Mouse (Mus musculus) urinary bladder, adult 18-20 months (tissue): ENCODE data around the gene Tecr.
"Not testable (repeated sequence)": the region's sequence is repeated elsewhere in the genome, so short reads cannot be mapped to it uniquely, and the experiment has no call there.

ENCODE experiments used
- DNase-seq, 2 experiments: peaks; one replicate each; pipeline ENCODE4 v3.0.0; 2022; ENCODE audit warnings: low spot score in 2 of 2, mixed read lengths in 2 of 2

The Tecr gene

GRCm38 (mm10) chr8:83582226-83582625, 25.5 kb downstream of the Tecr start:
- DNase-seq: no peak

GRCm38 (mm10) chr8:83580826-83581225, 26.9 kb downstream of the Tecr start:
- no peak for DNase-seq

- DNase-seq: no peak
These were observed 28.1 kb downstream of the Tecr start for GRCm38 (mm10) chr8:83579676-83580075.

GRCm38 (mm10) chr8:83578131-83579055, 29.4 kb downstream of the Tecr start:
- peak in 1 of 2 experiments; percentile 4 for DNase-seq

- peak in 1 of 2 experiments; percentile 1 for DNase-seq
These were observed 30.4 kb downstream of the Tecr start for GRCm38 (mm10) chr8:83577384-83577791.

- no peak for DNase-seq
These were observed 30.9 kb downstream of the Tecr start for GRCm38 (mm10) chr8:83576921-83577320.

- DNase-seq: no peak
These were observed 31.3 kb downstream of the Tecr start for GRCm38 (mm10) chr8:83576516-83576895.

- DNase-seq: peak in 1 of 2 experiments; percentile 0
These were observed 31.9 kb downstream of the Tecr start for GRCm38 (mm10) chr8:83575561-83576515.

GRCm38 (mm10) chr8:83574631-83575315, 33.0 kb downstream of the Tecr start:
- no peak for DNase-seq

GRCm38 (mm10) chr8:83573140-83573875, 34.5 kb downstream of the Tecr start:
- DNase-seq: peak in 1 of 2 experiments; percentile 8

GRCm38 (mm10) chr8:83572246-83572812, 35.4 kb downstream of the Tecr start:
- no peak for DNase-seq

- DNase-seq: no peak
These were observed 36.0 kb downstream of the Tecr start for GRCm38 (mm10) chr8:83571791-83572190.

- DNase-seq: not testable (repeated sequence)
These were observed 36.8 kb downstream of the Tecr start for GRCm38 (mm10) chr8:83571001-83571340.

- no peak for DNase-seq
These were observed 37.3 kb downstream of the Tecr start for GRCm38 (mm10) chr8:83570272-83571000.

GRCm38 (mm10) chr8:83569165-83569564, 38.6 kb downstream of the Tecr start:
- no peak for DNase-seq

GRCm38 (mm10) chr8:83568755-83569154, 39.0 kb downstream of the Tecr start:
- DNase-seq: no peak

- no peak for DNase-seq
These were observed 39.6 kb downstream of the Tecr start for GRCm38 (mm10) chr8:83568128-83568527.

GRCm38 (mm10) chr8:83567668-83568067, 40.1 kb downstream of the Tecr start:
- no peak for DNase-seq

- DNase-seq: peak; percentile 93 to 97
These were observed 41.0 kb downstream of the Tecr start, which contains the start of gene Ndufb7 for GRCm38 (mm10) chr8:83566469-83567395. TSS of gene Ndufb7 (plus strand) at chr8:83566671.
